Mouse (Mus musculus) CD4-positive helper T cell, adult 2 months (primary cell): Measurements from ENCODE around the gene Ypel3.

Experiments
- DNase-seq: peaks from one replicate; pipeline ENCODE4 v3.0.0-alpha.2; 2012; ENCODE audit warnings: low read depth, missing footprints, low spot score

Gene Ypel3

DNA sequence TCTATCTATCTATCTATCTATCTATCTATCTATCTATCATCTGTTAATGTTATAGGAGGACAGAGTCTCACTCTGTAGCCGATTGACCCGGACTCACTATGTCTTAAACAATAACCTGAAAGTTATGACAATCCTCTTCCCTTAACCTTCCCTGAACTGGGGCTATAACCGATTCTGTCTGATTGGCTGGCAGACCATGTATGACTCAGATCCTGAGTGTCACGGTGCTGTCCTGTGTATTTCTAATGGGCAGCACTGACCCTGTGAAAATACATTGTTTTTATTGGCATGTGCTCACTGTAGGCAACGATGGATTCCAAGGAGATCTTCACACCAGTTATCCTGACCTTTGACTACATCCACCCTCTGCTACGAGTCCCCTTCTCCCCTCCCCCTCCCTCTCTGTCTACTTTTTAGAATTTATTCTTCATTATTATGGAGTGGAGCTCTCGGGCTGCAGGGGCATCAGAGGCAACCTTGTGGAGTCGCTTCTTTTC lies 39.0 kb downstream of the Ypel3 start:
- no peak for DNase-seq

GRCm38 (mm10) chr7:126816494-126816893 lies 39.7 kb downstream of the Ypel3 start:
- no peak for DNase-seq

- no peak for DNase-seq
Measured at GRCm38 (mm10) chr7:126817595-126817994, 40.8 kb downstream of the Ypel3 start.

DNA sequence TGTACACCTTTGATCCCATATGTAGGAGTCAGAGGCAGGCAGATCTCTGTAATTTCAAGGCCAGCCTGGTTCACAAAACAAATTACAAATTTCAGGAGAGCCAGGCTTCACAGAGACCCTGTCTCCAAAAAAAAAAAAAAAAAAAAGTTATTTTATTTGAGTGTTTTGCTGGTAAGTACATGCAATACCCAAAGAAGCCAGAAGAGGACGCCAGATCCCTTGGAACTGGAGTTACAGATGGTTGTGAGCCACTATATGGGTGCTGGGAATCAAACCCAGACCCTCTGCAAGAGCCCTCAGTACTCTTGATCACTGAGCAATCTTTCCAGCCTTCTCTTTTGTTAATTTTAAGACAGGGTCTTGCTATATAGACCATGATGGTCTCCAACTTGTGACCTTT lies 42.1 kb downstream of the Ypel3 start:
- DNase-seq = no peak

GRCm38 (mm10) chr7:126821835-126822511 lies 45.2 kb downstream of the Ypel3 start:
- peak; percentile 77 for DNase-seq

DNA sequence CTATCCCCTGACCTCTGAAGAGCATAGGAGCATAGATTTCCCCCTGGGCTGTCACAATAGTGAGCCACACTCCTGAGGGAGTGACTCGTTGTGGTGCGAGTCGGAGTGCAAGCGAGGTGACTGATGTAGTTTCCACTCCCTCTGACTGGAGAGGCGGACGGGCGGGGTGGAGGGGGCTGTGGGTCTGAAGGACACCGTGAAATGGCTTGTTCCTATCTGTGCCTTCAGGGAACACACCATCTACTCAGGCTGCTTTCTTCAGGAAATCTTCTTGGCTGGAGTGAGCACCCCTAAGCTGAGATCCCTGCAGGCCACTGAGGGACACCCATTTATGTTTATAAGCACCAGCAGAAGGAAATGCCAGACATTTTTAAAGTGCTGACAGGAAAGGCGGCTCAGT lies 46.0 kb downstream of the Ypel3 start:
- DNase-seq = no peak

- DNase-seq = no peak
Measured at GRCm38 (mm10) chr7:126823202-126823711, 46.5 kb downstream of the Ypel3 start.

GRCm38 (mm10) chr7:126823940-126824339 lies 47.2 kb downstream of the Ypel3 start:
- DNase-seq = no peak

DNA sequence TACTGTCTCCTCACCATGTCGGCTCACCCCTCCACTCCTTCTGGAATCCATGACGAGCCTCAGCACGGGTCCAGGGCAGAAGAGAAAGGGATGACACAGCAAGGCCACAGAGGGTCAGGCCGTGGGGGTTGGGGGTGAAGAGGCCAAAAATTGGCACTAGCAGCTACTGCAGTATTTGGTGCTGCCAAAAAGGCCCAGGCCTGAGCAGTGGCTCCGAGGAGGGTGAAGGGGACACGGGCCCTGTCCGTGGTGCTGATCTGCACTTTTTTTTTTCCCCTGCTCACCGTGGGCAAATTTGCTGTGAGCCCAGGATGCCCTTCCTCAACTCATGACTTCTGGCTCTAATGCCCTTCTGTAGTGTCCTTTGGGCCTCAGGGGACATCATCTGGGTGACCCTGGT lies 48.6 kb downstream of the Ypel3 start:
- no peak for DNase-seq

DNA sequence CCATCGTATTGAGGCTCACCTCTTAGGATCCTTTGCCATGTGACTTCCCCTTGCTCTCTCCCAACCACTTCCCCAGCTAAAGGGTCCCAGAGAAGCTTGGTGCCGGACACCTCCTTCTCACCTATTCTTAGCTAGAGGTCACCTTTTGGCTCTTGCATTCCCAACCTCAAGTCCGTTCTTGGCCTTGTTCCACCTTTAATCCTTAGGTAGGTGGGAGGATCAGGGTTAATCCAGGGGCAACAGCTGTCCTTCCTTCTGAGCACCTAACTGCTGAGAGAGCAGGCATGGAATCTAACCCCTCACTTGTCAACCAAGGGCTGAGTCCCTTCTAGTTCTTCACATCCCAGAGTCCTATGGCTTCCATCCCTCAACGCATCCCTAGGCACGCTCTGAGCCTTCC lies 49.2 kb downstream of the Ypel3 start:
- DNase-seq = no peak
